Mouse (Mus musculus) heart, postnatal 0 days (tissue): Measurements from ENCODE around the gene Adora2a.

Experiments used
- CTCF ChIP-seq: IDR thresholded peaks from 2 replicates; pipeline ENCODE4 v1.5.1; 2016; ENCODE audit warnings: antibody characterized with exemption, control low read depth, low read depth
- EP300 ChIP-seq: IDR thresholded peaks from 2 replicates; pipeline ENCODE4 v1.6.1; 2016; ENCODE audit warnings: antibody characterized with exemption, low read depth

- TF ChIP-seq EP300 (no peak), CTCF (no peak)
These were observed 4.3 kb upstream of the Adora2a start for GRCm38 (mm10) chr10:75312361-75312760.
